Mouse (Mus musculus) left cerebral cortex, adult 2 months (tissue): ENCODE results near the gene Hjurp. TPM values are rescaled to one million over a fixed set of nuclear protein-coding genes. Genes with fewer than 3 reads are reported as not detected.

Source experiments
- DNase-seq, 2 experiments: peaks; one replicate each; pipeline ENCODE4 v3.0.0; 2021 to 2022; ENCODE audit warnings: low spot score in 2 of 2, mixed read lengths in 1 of 2; ENCODE audit errors: extremely low spot score in 1 of 2
- H3K27ac ChIP-seq: fragments of 200-600 bp; 2 replicates; pipeline ENCODE4 v1.8.1; 2022
- H3K4me3 ChIP-seq: fragments of 200-600 bp; 2 replicates; pipeline ENCODE4 v1.8.1; 2022
- CTCF ChIP-seq: fragments of 200-600 bp; IDR thresholded peaks from 2 replicates; pipeline ENCODE4 v1.8.1; 2022; ENCODE audit warnings: antibody characterized with exemption, mild to moderate bottlenecking, moderate library complexity
- intact Hi-C: fragments of 180-260 bp; cut with DNase I; formaldehyde crosslinking; loops from one replicate; pipeline ENCODE4 v1.15.1; 2025
- long read RNA-seq, 2 experiments: library from polyadenylated mRNA; stranded (forward); transcript quantifications; one replicate each; pipeline ENCODE4 v2.0.0; 2021; ENCODE audit warnings: borderline mapping rate in 2 of 2
- total RNA-seq, 2 experiments: library from RNA; stranded (reverse); gene quantifications; 2 replicates each; pipeline ENCODE4 v1.2.3; 2021

Hjurp gene
- total RNA-seq = 10 to 100 TPM; 45.8 to 47.2 TPM
- long read RNA-seq, experiment 1, full-length matches to known transcripts = 11 of 21 reads
- long read RNA-seq, experiment 1, partial matches to known transcripts = 0 of 21 reads
- long read RNA-seq, experiment 1, other reads (novel, unspliced or antisense) = 10 of 21 reads
- long read RNA-seq, experiment 2, full-length matches to known transcripts = 5 of 11 reads
- long read RNA-seq, experiment 2, partial matches to known transcripts = 0 of 11 reads
- long read RNA-seq, experiment 2, other reads (novel, unspliced or antisense) = 6 of 11 reads

GRCm38 (mm10) chr1:88277098-88277817 is at the start of gene Hjurp, which contains the start of gene Trpm8:
Hjurp (minus strand) TSS chr1:88277633.
Trpm8 (plus strand) TSS chr1:88277661.
- H3K27ac ChIP-seq = peak within 1 kb of the TSS; percentile 4; the same call in 1 of the 2 replicates
- intact Hi-C loops = no loop called here
- TF ChIP-seq CTCF = no peak; the same call in none of the 2 replicates
- DNase-seq = peak; percentile 100
- H3K4me3 ChIP-seq = peak within 1 kb of the TSS; percentile 51

GRCm38 (mm10) chr1:88323101-88323500 is 45.7 kb upstream of the Hjurp start:
- DNase-seq = no peak
- no peak overlapping the region for H3K27ac ChIP-seq
- no peak for TF ChIP-seq CTCF
- intact Hi-C loops = no loop called here
- no peak overlapping the region for H3K4me3 ChIP-seq

- intact Hi-C loops = no loop called here
- H3K4me3 ChIP-seq = no peak overlapping the region
- TF ChIP-seq CTCF = no peak
- no peak overlapping the region for H3K27ac ChIP-seq
- no peak for DNase-seq
Measured at GRCm38 (mm10) chr1:88322146-88322545, 44.7 kb upstream of the Hjurp start.

- Histone ChIP-seq H3K27ac (no peak overlapping the region), H3K4me3 (no peak overlapping the region)
- intact Hi-C loops = no loop called here
- no peak for DNase-seq
- no peak for TF ChIP-seq CTCF
Measured at GRCm38 (mm10) chr1:88320821-88321395, 43.5 kb upstream of the Hjurp start.

GRCm38 (mm10) chr1:88318531-88319060 is 41.2 kb upstream of the Hjurp start:
- intact Hi-C loops = no loop called here
- TF ChIP-seq CTCF = peak; percentile 66
- Histone ChIP-seq H3K4me3 (no peak overlapping the region), H3K27ac (no peak overlapping the region)
- peak in 1 of 2 experiments; percentile 67 for DNase-seq

- TF ChIP-seq CTCF = no peak
- intact Hi-C loops = no loop called here
- H3K4me3 ChIP-seq = no peak overlapping the region
- no peak for DNase-seq
- H3K27ac ChIP-seq = no peak overlapping the region
Measured at GRCm38 (mm10) chr1:88317279-88317678, 39.8 kb upstream of the Hjurp start.

GRCm38 (mm10) chr1:88310349-88310748 is 32.9 kb upstream of the Hjurp start:
- TF ChIP-seq CTCF = no peak
- H3K27ac ChIP-seq = no peak overlapping the region
- intact Hi-C loops = no loop called here
- no peak overlapping the region for H3K4me3 ChIP-seq
- DNase-seq = no peak

- intact Hi-C loops = no loop called here
- Histone ChIP-seq H3K4me3 (no peak overlapping the region), H3K27ac (no peak overlapping the region)
- no peak for TF ChIP-seq CTCF
- DNase-seq = no peak
Measured at GRCm38 (mm10) chr1:88309905-88310304, 32.5 kb upstream of the Hjurp start.

GRCm38 (mm10) chr1:88309020-88309419 is 31.6 kb upstream of the Hjurp start:
- intact Hi-C loops = no loop called here
- H3K4me3 ChIP-seq = no peak overlapping the region
- TF ChIP-seq CTCF = no peak
- DNase-seq = no peak
- H3K27ac ChIP-seq = no peak overlapping the region

- no peak for DNase-seq
- Histone ChIP-seq H3K4me3 (no peak overlapping the region), H3K27ac (no peak overlapping the region)
- no peak for TF ChIP-seq CTCF
- intact Hi-C loops = no loop called here
Measured at GRCm38 (mm10) chr1:88307180-88307579, 29.7 kb upstream of the Hjurp start.

GRCm38 (mm10) chr1:88306543-88306942 is 29.1 kb upstream of the Hjurp start:
- no peak for DNase-seq
- no peak for TF ChIP-seq CTCF
- intact Hi-C loops = no loop called here
- no peak overlapping the region for H3K27ac ChIP-seq
- no peak overlapping the region for H3K4me3 ChIP-seq
